Mouse (Mus musculus) bone marrow, adult 2 months (tissue): ENCODE measurements around the gene Timp3.

ENCODE experiments used
- CTCF ChIP-seq: fragments of 200-500 bp; IDR thresholded peaks from 2 replicates; pipeline ENCODE4 v1.5.1; 2011; ENCODE audit warnings: low read length, control low read depth; ENCODE audit not compliant: control insufficient read depth, insufficient read depth
- POLR2A ChIP-seq: fragments of 200-500 bp; IDR thresholded peaks from 2 replicates; pipeline ENCODE4 v1.6.1; 2011; ENCODE audit warnings: low read depth, mild to moderate bottlenecking, control low read depth, low read length, borderline replicate concordance; ENCODE audit not compliant: control insufficient read depth

- TF ChIP-seq CTCF, result no peak
- no peak for TF ChIP-seq POLR2A
Observed at GRCm38 (mm10) chr10:86343362-86343761, 43.2 kb downstream of the Timp3 start.
